Mouse (Mus musculus) spleen, postnatal 10 days (tissue): ENCODE results near the gene Epsti1.
A peak's percentile ranks its signal among the peaks of the same experiment; 100 is the strongest.
"Not testable (repeated sequence)": the region's sequence is repeated elsewhere in the genome, so short reads cannot be mapped to it uniquely, and the experiment has no call there.

Experiments
- DNase-seq, 2 experiments: peaks; one replicate each; pipeline ENCODE4 v3.0.0; 2021 to 2022; ENCODE audit warnings: low spot score in 2 of 2

The Epsti1 gene

DNA sequence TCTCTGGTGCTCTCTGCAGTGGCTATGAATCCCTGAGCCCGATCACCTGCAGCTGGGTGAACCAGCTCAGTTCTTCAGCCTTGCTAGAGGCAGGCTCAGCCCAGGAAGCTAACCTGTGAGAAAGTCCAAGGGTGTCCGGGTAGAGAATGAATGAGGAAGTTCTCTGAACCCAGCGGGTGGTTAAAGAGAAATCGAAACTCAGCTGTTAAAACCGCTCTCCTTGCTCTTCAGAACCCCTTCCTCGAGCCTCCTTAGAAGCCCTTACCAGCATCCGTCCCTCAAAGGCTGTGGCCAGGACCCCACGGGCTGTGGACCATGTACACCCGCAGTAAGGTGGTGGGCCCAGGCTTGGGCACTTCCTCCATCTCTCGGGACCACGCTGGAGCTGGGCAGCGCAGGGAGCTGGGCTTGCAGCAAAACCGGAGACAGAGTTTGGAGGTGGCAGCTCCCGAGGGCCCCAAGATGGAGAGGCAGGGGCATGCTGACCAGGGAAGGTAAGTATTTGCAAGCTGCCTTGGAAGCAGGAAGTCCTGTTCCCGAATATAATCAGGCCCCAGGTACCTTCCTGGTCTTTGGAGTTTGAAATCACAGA lies at the start of gene Epsti1:
Epsti1 (plus strand) TSS at position 69 of the 592 bp plus-strand sequence.
- peak; percentile 24 to 36 for DNase-seq

DNA sequence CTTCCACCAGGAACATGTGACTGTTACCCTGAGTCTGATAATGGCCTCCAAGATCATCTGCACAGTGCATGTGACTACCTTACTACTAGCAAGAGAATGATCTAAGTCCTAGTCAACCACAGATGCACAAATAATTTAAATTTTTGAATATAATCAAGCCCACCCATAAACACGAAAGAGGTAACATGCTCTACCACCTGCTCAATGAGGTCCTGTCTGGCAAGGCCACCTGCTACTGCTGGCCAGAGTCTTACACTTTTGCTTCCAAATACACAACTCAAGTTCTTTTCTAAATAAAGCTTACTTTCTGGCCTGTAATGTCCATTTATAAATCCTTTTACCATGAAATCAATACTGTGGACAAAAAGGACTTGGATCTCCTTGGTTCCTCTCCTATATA lies 44.1 kb upstream of the Epsti1 start:
- no peak for DNase-seq

GRCm38 (mm10) chr14:77860841-77861560 lies 43.0 kb upstream of the Epsti1 start:
- DNase-seq = no peak

- DNase-seq = no peak
Measured at GRCm38 (mm10) chr14:77864051-77864450, 40.0 kb upstream of the Epsti1 start.

GRCm38 (mm10) chr14:77864510-77864909 lies 39.5 kb upstream of the Epsti1 start:
- no peak for DNase-seq

DNA sequence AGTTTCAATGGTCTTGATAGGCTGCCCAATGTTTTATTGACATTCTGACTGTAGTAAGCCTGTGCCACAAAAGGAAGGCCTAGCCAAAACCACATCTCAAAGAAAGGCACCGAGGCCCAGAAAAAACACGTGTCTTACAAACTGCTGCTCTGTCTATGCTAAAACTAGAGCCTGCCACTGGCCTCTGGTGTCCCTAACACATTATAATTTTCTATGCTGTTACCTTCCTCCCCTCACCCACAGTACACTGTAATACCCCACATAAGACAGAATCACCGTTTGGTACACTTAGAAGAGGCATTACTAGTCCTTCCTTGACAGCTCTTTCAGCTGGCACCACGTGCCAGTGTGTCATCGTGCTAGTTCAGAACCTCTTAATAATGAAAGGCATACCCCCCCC lies 36.4 kb upstream of the Epsti1 start:
- no peak for DNase-seq

DNA sequence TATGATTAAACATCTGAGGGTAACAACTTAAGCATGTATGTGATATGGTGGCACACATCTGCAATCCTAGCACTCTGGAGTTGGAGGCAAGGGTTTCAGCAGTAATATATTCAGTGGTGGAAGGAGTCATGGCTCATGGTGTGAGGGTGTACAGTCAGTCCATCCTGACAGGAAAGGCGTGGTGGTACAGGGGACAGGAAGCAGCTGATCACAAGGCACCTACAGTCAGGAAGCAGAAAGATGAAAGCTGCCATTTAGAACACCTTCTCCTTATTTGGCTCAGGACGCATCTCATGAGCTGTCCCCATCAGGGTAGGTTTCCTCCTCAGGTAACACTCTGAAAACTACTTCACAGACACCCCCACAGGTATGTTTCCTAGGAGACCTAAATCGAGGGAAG lies 33.1 kb upstream of the Epsti1 start:
- DNase-seq = no peak

GRCm38 (mm10) chr14:77871380-77871975 lies 32.6 kb upstream of the Epsti1 start:
- DNase-seq = no peak

DNA sequence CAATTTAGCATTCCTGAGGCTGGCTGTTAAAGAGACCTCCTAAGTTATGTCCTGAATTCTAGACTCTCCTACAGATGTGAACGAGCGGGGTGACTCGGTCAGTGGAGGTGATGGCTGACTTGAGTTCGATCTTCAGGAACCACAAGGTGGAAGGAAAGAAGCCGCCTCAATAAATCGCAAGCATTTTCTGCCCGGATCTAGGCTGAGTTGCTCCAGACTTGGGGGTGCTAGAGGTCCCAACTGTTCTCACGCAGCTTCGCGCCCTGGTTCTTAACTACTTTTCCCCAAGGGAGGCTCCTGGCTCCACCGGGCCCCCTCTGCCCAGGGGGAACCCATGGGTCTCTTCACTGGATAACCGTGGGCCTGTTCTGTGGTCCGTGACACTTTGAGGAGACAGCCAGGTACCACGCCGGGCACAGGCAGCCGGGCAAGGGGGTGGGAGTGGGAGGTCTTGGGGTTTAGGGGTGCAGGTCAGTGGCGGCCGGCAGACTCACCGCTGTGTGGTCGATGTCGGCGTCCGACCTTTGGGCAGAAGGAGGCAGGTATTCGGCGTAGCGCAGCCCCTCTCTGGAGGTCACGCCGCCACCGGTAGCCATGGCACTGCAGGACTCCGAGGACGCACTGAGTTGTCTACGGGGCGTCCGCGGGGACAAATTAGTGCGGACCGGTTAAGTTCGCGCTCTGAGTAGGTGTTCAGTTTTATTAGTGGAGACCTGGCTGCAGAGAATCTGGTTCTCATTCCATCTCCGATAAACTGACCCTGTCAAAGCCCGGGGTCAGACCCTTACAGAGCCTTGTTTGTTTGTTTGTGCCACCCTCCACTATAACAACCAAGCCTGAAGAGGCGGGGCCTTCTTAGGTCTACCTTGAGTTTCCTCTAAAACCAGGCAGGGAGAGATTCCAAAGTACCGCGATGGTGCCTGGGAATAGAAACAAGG lies 29.5 kb upstream of the Epsti1 start, which contains the start of gene Dnajc15:
Dnajc15 (minus strand) TSS at position 822 of the 938 bp plus-strand sequence.
- peak; percentile 78 to 90 for DNase-seq

DNA sequence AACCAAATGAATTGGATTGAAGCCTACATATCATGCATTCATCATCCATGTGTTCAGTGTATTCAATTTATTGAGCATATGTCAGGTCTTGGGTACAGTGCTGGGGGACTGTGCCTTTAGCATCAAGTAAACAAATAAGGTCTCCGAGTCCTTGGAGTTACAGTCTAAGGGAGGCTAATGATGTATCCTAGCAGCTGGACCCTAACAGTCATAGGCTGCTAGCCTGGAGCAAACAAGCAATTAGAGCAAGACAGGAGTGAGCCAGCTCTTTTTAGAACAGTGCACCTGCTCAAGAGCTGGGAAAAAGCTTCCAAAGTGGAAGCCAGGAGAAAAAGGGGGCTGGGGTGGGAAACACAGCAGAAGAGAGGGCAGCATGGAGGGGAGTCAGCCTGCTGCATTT lies 27.8 kb upstream of the Epsti1 start:
- DNase-seq = no peak

GRCm38 (mm10) chr14:77877876-77878275 lies 26.2 kb upstream of the Epsti1 start:
- not testable (repeated sequence) for DNase-seq

DNA sequence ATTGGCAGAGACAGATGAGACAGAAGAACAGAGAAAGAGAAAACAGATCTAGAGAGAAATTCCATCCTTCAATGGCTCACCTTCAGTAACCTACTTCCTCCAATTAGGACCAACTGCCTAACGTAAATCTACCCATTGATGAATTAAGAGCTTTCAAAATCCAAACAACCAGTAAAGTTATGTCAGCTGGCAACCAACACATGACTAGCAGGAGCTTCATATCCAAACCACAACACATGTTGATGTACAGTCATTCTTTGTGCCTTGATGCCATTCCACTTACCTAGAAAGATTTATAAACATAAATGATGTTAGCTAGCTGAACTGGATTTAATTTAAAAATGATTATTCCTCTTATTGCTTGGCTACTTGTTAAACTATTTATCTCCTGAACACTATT lies 22.0 kb upstream of the Epsti1 start:
- no peak for DNase-seq

GRCm38 (mm10) chr14:77882669-77883068 lies 21.4 kb upstream of the Epsti1 start:
- no peak for DNase-seq

DNA sequence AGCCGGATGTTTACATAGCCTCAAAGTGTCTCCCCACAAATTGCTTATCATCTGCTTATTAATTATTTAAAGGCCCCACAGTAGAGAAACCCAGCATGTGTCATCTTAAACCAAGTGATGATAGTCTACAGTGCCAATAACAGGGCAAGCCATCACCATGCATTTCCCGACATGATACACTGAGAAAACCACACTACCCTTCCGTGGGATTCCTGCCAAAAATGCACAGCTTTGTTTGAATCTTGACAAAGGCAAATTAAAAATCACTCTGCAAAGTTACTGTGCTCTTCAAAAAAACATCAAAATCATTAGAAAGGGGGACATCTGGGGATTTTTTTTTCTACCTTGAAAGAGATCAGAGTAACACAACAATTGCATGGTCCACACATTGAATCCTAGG lies 17.7 kb upstream of the Epsti1 start:
- DNase-seq = no peak

DNA sequence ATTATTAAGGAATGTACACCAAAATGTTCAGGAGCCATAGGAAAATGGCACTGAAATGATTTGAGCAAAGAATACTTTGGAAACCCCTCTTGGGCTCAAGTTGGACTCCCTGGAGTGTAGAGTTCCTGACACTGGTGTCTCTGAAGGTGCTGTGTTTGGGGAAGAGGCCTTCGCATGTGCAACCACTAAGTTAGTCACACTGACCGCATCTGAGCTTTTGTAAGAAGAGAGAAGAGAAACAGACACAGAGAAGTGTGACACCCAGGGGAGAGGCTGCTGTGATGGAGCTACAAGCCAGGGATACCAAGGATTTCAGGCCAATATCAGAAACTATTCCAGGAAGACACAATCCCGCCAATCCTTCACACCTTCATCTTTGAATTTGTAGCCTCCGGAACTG lies 17.1 kb upstream of the Epsti1 start:
- DNase-seq = no peak

- DNase-seq = no peak
Measured at GRCm38 (mm10) chr14:77889911-77890310, 14.1 kb upstream of the Epsti1 start.

- DNase-seq = no peak
Measured at GRCm38 (mm10) chr14:77895951-77896350, 8.1 kb upstream of the Epsti1 start.

DNA sequence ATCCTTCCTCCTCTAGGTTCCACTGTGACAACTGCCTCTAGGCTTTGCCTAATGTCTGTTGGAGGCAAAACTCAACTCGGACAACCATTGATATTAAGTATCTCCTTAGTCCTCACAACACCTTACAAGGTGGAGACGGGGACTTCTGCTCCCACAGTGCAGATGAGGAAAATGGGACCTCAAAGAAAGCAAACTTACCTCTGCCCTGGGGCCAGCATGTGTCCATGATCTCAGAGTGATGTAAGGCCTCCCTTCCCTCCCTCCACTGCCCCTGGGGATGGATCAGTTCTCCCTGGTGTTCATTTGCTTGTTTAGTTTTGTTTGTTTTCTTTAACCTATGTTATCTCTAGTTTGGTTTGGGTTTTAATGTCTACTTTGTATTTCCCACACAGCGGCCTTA lies 1.5 kb upstream of the Epsti1 start:
- DNase-seq = no peak

GRCm38 (mm10) chr14:77905466-77905865 lies 1.4 kb downstream of the Epsti1 start:
- no peak for DNase-seq

GRCm38 (mm10) chr14:77906586-77906985 lies 2.5 kb downstream of the Epsti1 start:
- no peak for DNase-seq

DNA sequence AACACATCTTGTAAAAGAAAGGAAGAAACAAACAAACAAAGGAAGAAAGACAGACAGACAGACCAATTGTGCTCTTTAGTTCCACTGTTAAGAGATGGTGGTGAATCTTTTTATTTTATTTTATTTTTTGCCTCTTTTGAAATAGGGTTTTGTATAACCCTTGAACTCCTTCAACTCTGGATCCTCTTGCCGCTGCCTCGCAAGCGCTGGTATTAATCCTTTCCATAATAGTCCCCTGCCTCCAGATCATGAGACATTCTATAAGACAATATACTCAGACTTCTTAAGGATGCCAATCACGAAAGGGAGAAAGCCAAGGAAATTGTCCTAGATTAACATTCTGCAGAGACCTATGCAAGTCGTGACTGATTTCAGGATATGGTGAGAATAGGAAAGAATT lies 11.7 kb downstream of the Epsti1 start:
- no peak for DNase-seq

DNA sequence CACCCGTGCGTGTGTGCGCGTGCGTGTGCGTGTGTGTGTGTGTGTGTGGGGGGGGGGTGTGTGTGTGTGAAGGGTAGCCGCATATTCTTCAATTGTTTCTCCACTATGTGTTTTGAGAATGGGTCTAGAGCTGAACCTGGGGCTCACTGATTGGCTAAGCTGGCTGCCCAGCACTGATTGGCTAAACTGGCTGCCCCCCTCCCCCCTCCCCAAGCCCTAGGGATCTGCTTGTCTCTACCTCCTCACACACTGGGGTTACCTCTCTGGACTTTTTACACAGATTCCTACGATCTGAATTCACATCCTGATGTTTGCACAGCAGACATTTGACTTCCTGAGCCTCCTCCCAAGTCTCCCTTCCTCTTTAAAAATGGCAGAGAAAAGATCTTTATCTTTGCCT lies 17.6 kb downstream of the Epsti1 start:
- no peak for DNase-seq
